Mouse (Mus musculus): Measurements from ENCODE around the gene Phactr3. TPM values are rescaled to one million over a fixed set of nuclear protein-coding genes. Genes with fewer than 3 reads are reported as not detected.

The Phactr3 gene
- polyA plus RNA-seq, 1 experiment from 2014 or later, result 1.4 TPM

GRCm38 (mm10) chr2:178229231-178229630, 110.5 kb downstream of the Phactr3 start:
- 76% methylated on average over 8 of the region's 8 CpGs for WGBS
- Histone ChIP-seq H3K36me3 (no peaks in the 10 kb centered on the region), H3K27ac (replicated peaks) (no peak overlapping the region), H3K9me3 (replicated peaks) (no peaks in the 10 kb centered on the region), H3K4me2 (replicated peaks) (no peak overlapping the region), H3K9ac (no peak overlapping the region), H3K4me1 (no peaks in the 10 kb centered on the region), H3K4me3 (replicated peaks) (no peak overlapping the region), H3K27me3 (no peaks in the 10 kb centered on the region)
- ATAC-seq (ENCODE audit: insufficient number of reproducible peaks, low FRiP score, low TSS enrichment, low read depth), result no peak

- Histone ChIP-seq H3K27ac (replicated peaks) (no peak overlapping the region), H3K4me2 (replicated peaks) (no peak overlapping the region), H3K36me3 (no peaks in the 10 kb centered on the region), H3K4me3 (replicated peaks) (no peak overlapping the region), H3K9me3 (replicated peaks) (no peaks in the 10 kb centered on the region), H3K27me3 (no peaks in the 10 kb centered on the region), H3K4me1 (no peaks in the 10 kb centered on the region), H3K9ac (no peak overlapping the region)
- WGBS, result 73% methylated on average over 5 of the region's 5 CpGs
- ATAC-seq (ENCODE audit: insufficient number of reproducible peaks, low FRiP score, low TSS enrichment, low read depth), result no peak
Observed at GRCm38 (mm10) chr2:178233487-178233886, 114.7 kb downstream of the Phactr3 start.

GRCm38 (mm10) chr2:178237056-178237455, 118.3 kb downstream of the Phactr3 start:
- H3K27me3 ChIP-seq, result no peaks in the 10 kb centered on the region
- H3K9ac ChIP-seq, result no peak overlapping the region
- H3K9me3 ChIP-seq (replicated peaks), result no peaks in the 10 kb centered on the region
- no peak overlapping the region for H3K4me3 ChIP-seq (replicated peaks)
- no peaks in the 10 kb centered on the region for H3K4me1 ChIP-seq
- no peak for ATAC-seq (ENCODE audit: insufficient number of reproducible peaks, low FRiP score, low TSS enrichment, low read depth)
- WGBS, result 76% methylated on average over 3 of the region's 3 CpGs
- H3K27ac ChIP-seq (replicated peaks), result no peak overlapping the region
- no peak overlapping the region for H3K4me2 ChIP-seq (replicated peaks)
- no peaks in the 10 kb centered on the region for H3K36me3 ChIP-seq

GRCm38 (mm10) chr2:178238503-178238902, 119.7 kb downstream of the Phactr3 start:
- Histone ChIP-seq H3K36me3 (no peaks in the 10 kb centered on the region), H3K27me3 (no peaks in the 10 kb centered on the region), H3K27ac (replicated peaks) (no peak overlapping the region), H3K4me2 (replicated peaks) (no peak overlapping the region), H3K4me3 (replicated peaks) (no peak overlapping the region), H3K4me1 (no peaks in the 10 kb centered on the region), H3K9ac (no peak overlapping the region), H3K9me3 (replicated peaks) (no peaks in the 10 kb centered on the region)
- WGBS, result 76% methylated on average over 2 of the region's 2 CpGs
- no peak for ATAC-seq (ENCODE audit: insufficient number of reproducible peaks, low FRiP score, low TSS enrichment, low read depth)

GRCm38 (mm10) chr2:178240886-178241285, 122.1 kb downstream of the Phactr3 start:
- no peak for ATAC-seq (ENCODE audit: insufficient number of reproducible peaks, low FRiP score, low TSS enrichment, low read depth)
- Histone ChIP-seq H3K9me3 (replicated peaks) (no peaks in the 10 kb centered on the region), H3K27ac (replicated peaks) (no peak overlapping the region), H3K4me1 (no peaks in the 10 kb centered on the region), H3K4me3 (replicated peaks) (no peak overlapping the region), H3K4me2 (replicated peaks) (no peak overlapping the region), H3K36me3 (no peaks in the 10 kb centered on the region), H3K9ac (no peak overlapping the region), H3K27me3 (no peaks in the 10 kb centered on the region)
- 69% methylated on average over 8 of the region's 8 CpGs for WGBS

GRCm38 (mm10) chr2:178241374-178241773, 122.6 kb downstream of the Phactr3 start:
- Histone ChIP-seq H3K36me3 (no peaks in the 10 kb centered on the region), H3K27ac (replicated peaks) (no peak overlapping the region), H3K9me3 (replicated peaks) (no peaks in the 10 kb centered on the region), H3K27me3 (no peaks in the 10 kb centered on the region), H3K4me3 (replicated peaks) (no peak overlapping the region), H3K4me1 (no peaks in the 10 kb centered on the region), H3K9ac (no peak overlapping the region), H3K4me2 (replicated peaks) (no peak overlapping the region)
- 0 out of 2 replicates have a peak, but pooled peaks have one; percentile 43 for ATAC-seq (ENCODE audit: insufficient number of reproducible peaks, low FRiP score, low TSS enrichment, low read depth)
- 50% methylated on average over 3 of the region's 3 CpGs for WGBS

GRCm38 (mm10) chr2:178242996-178243395, 124.2 kb downstream of the Phactr3 start:
- no peaks in the 10 kb centered on the region for H3K27me3 ChIP-seq
- ATAC-seq (ENCODE audit: insufficient number of reproducible peaks, low FRiP score, low TSS enrichment, low read depth), result no peak
- H3K4me1 ChIP-seq, result no peaks in the 10 kb centered on the region
- H3K4me3 ChIP-seq (replicated peaks), result no peak overlapping the region
- H3K9me3 ChIP-seq (replicated peaks), result no peaks in the 10 kb centered on the region
- no peak overlapping the region for H3K4me2 ChIP-seq (replicated peaks)
- H3K36me3 ChIP-seq, result no peaks in the 10 kb centered on the region
- H3K9ac ChIP-seq, result no peak overlapping the region
- no peak overlapping the region for H3K27ac ChIP-seq (replicated peaks)
- 67% methylated on average over 3 of the region's 3 CpGs for WGBS

GRCm38 (mm10) chr2:178244866-178245265, 126.1 kb downstream of the Phactr3 start:
- Histone ChIP-seq H3K4me3 (replicated peaks) (no peak overlapping the region), H3K9me3 (replicated peaks) (no peaks in the 10 kb centered on the region), H3K9ac (no peak overlapping the region), H3K4me1 (no peaks in the 10 kb centered on the region), H3K27ac (replicated peaks) (no peak overlapping the region), H3K4me2 (replicated peaks) (no peak overlapping the region), H3K27me3 (no peaks in the 10 kb centered on the region), H3K36me3 (no peaks in the 10 kb centered on the region)
- WGBS, result 52% methylated on average over 1 of the region's 1 CpGs
- no peak for ATAC-seq (ENCODE audit: insufficient number of reproducible peaks, low FRiP score, low TSS enrichment, low read depth)

GRCm38 (mm10) chr2:178245841-178246240, 127.1 kb downstream of the Phactr3 start:
- no peaks in the 10 kb centered on the region for H3K36me3 ChIP-seq
- ATAC-seq (ENCODE audit: insufficient number of reproducible peaks, low FRiP score, low TSS enrichment, low read depth), result no peak
- H3K4me2 ChIP-seq (replicated peaks), result no peak overlapping the region
- no peak overlapping the region for H3K9ac ChIP-seq
- no peaks in the 10 kb centered on the region for H3K9me3 ChIP-seq (replicated peaks)
- WGBS, result 79% methylated on average over 5 of the region's 5 CpGs
- H3K27me3 ChIP-seq, result no peaks in the 10 kb centered on the region
- H3K4me3 ChIP-seq (replicated peaks), result no peak overlapping the region
- H3K4me1 ChIP-seq, result no peaks in the 10 kb centered on the region
- no peak overlapping the region for H3K27ac ChIP-seq (replicated peaks)

GRCm38 (mm10) chr2:178246767-178247166, 128.0 kb downstream of the Phactr3 start:
- 58% methylated on average over 4 of the region's 4 CpGs for WGBS
- H3K27me3 ChIP-seq, result no peaks in the 10 kb centered on the region
- H3K4me2 ChIP-seq (replicated peaks), result no peak overlapping the region

GRCm38 (mm10) chr2:178247274-178247673, 128.5 kb downstream of the Phactr3 start:
- H3K9ac ChIP-seq, result no peak overlapping the region
- H3K9me3 ChIP-seq (replicated peaks), result no peaks in the 10 kb centered on the region
- WGBS, result 71% methylated on average over 8 of the region's 8 CpGs
- no peaks in the 10 kb centered on the region for H3K27me3 ChIP-seq
- H3K4me1 ChIP-seq, result no peaks in the 10 kb centered on the region
- no peak overlapping the region for H3K4me3 ChIP-seq (replicated peaks)
- no peak overlapping the region for H3K27ac ChIP-seq (replicated peaks)
- no peak overlapping the region for H3K4me2 ChIP-seq (replicated peaks)
- H3K36me3 ChIP-seq, result no peaks in the 10 kb centered on the region
- ATAC-seq (ENCODE audit: insufficient number of reproducible peaks, low FRiP score, low TSS enrichment, low read depth), result no peak

More at GRCm38 (mm10) chr2:178246767-178247166, 128.0 kb downstream of the Phactr3 start:
- no peak overlapping the region for H3K4me3 ChIP-seq (replicated peaks)
- no peak for ATAC-seq (ENCODE audit: insufficient number of reproducible peaks, low FRiP score, low TSS enrichment, low read depth)
- no peak overlapping the region for H3K9ac ChIP-seq
- H3K4me1 ChIP-seq, result no peaks in the 10 kb centered on the region
- no peaks in the 10 kb centered on the region for H3K36me3 ChIP-seq
- H3K9me3 ChIP-seq (replicated peaks), result no peaks in the 10 kb centered on the region
- H3K27ac ChIP-seq (replicated peaks), result no peak overlapping the region

GRCm38 (mm10) chr2:178257117-178257825, 138.5 kb downstream of the Phactr3 start:
- Histone ChIP-seq H3K4me1 (peaks cover 9% of the 10 kb centered on the region), H3K9ac (no peak overlapping the region), H3K27ac (replicated peaks) (no peak overlapping the region), H3K36me3 (no peaks in the 10 kb centered on the region), H3K27me3 (no peaks in the 10 kb centered on the region), H3K9me3 (replicated peaks) (no peaks in the 10 kb centered on the region), H3K4me3 (replicated peaks) (no peak overlapping the region), H3K4me2 (replicated peaks) (no peak overlapping the region)
- WGBS, result 0% methylated on average over 3 of the region's 3 CpGs
- ATAC-seq (ENCODE audit: insufficient number of reproducible peaks, low FRiP score, low TSS enrichment, low read depth), result peak; percentile 68
